Mouse (Mus musculus) brain, adult 10 weeks (tissue): ENCODE measurements around the gene Iqcd. TPM values are rescaled to one million over a fixed set of nuclear protein-coding genes. Genes with fewer than 3 reads are reported as not detected.

ENCODE experiments used
- polyA plus RNA-seq: library from polyadenylated mRNA; stranded (reverse); fragments of 350-450 nt; fragmentation: Illumina TruSeq; extraction: RNeasy Lipid Tissue Mini Kit (QIAGEN cat#74804); gene quantifications from one replicate; pipeline ENCODE4 v1.2.3, GENCODE M21; 2015; ENCODE audit warnings: low read depth, low replicate concordance

The Iqcd gene
- 1.6 TPM for polyA plus RNA-seq

GRCm38 (mm10) chr5:120588569-120589094 is at the start of gene Iqcd, which contains the start of gene Tpcn1:
TSS of gene Iqcd (plus strand) at chr5:120589016.
TSS of gene Tpcn1 (minus strand) at chr5:120588673.

GRCm38 (mm10) chr5:120612442-120612821 is 23.6 kb downstream of the Iqcd start, which contains the start of the genes Rita1 and Ddx54:
TSS of gene Rita1 (minus strand) at chr5:120612589.
TSS of gene Ddx54 (plus strand) at chr5:120612739.

GRCm38 (mm10) chr5:120634131-120634530 is 45.3 kb downstream of the Iqcd start, which contains the start of gene Cfap73:
TSS of gene Cfap73 (minus strand) at chr5:120634235.

GRCm38 (mm10) chr5:120648569-120649373 is 60.0 kb downstream of the Iqcd start, which contains the start of gene Rasal1:
TSS of gene Rasal1 (plus strand) at chr5:120648812.

Other genes starting within 250 kb of the Iqcd start
- 0.97 TPM for gene Lhx5, start 157.3 kb upstream of the Iqcd start, polyA plus RNA-seq
- gene Sdsl, start 116.2 kb upstream of the Iqcd start, polyA plus RNA-seq: 3.6 TPM
- 0.39 TPM for gene Sds, start 112.5 kb upstream of the Iqcd start, polyA plus RNA-seq
- 38.9 TPM for gene Plbd2, start 85.4 kb upstream of the Iqcd start, polyA plus RNA-seq
- 4.3 TPM for gene Slc8b1, start 77.8 kb upstream of the Iqcd start, polyA plus RNA-seq
- gene Tpcn1, start 343 bp upstream of the Iqcd start, polyA plus RNA-seq: 20.2 TPM
- 38.2 TPM for gene Rita1, start 23.6 kb downstream of the Iqcd start, polyA plus RNA-seq
- 21.0 TPM for gene Ddx54, start 23.7 kb downstream of the Iqcd start, polyA plus RNA-seq
- gene Cfap73, start 45.2 kb downstream of the Iqcd start, polyA plus RNA-seq: not detected
- gene Rasal1, start 59.8 kb downstream of the Iqcd start, polyA plus RNA-seq: 49.7 TPM
- 47.7 TPM for gene Dtx1, start 122.9 kb downstream of the Iqcd start, polyA plus RNA-seq
- 0.51 TPM for gene Oas2, start 160.8 kb downstream of the Iqcd start, polyA plus RNA-seq
- not detected for gene Oas3, start 188.6 kb downstream of the Iqcd start, polyA plus RNA-seq
- gene Oas1e, start 206.5 kb downstream of the Iqcd start, polyA plus RNA-seq: not detected
- 1.1 TPM for gene Oas1c, start 223.5 kb downstream of the Iqcd start, polyA plus RNA-seq